Mouse (Mus musculus) left cerebral cortex, adult 9 months (tissue): ENCODE results near the gene Ostf1.

Experiments used
- DNase-seq, 2 experiments: peaks; one replicate each; pipeline ENCODE4 v3.0.0; 2022; ENCODE audit warnings: low spot score in 2 of 2

Gene Ostf1

GRCm38 (mm10) chr19:18646397-18646796 is 14.8 kb upstream of the Ostf1 start:
- no peak for DNase-seq

GRCm38 (mm10) chr19:18644084-18644483 is 12.5 kb upstream of the Ostf1 start:
- DNase-seq, result no peak

- DNase-seq, result no peak
Observed at GRCm38 (mm10) chr19:18643411-18643810, 11.8 kb upstream of the Ostf1 start.

- DNase-seq, result no peak
Observed at GRCm38 (mm10) chr19:18641001-18641400, 9.4 kb upstream of the Ostf1 start.

GRCm38 (mm10) chr19:18639552-18639951 is 7.9 kb upstream of the Ostf1 start:
- DNase-seq, result no peak

GRCm38 (mm10) chr19:18638949-18639348 is 7.3 kb upstream of the Ostf1 start:
- no peak for DNase-seq

- no peak for DNase-seq
Observed at GRCm38 (mm10) chr19:18637954-18638353, 6.3 kb upstream of the Ostf1 start.

GRCm38 (mm10) chr19:18632231-18633185 is 885 bp upstream of the Ostf1 start:
- no peak for DNase-seq

- peak in 1 of 2 experiments; percentile 25 for DNase-seq
Observed at GRCm38 (mm10) chr19:18631161-18631643, 421 bp downstream of the Ostf1 start.

- no peak for DNase-seq
Observed at GRCm38 (mm10) chr19:18630221-18631119, 1.2 kb downstream of the Ostf1 start.

- no peak for DNase-seq
Observed at GRCm38 (mm10) chr19:18629589-18629988, 2.0 kb downstream of the Ostf1 start.

- no peak for DNase-seq
Observed at GRCm38 (mm10) chr19:18623894-18624293, 7.7 kb downstream of the Ostf1 start.

GRCm38 (mm10) chr19:18619691-18620090 is 11.9 kb downstream of the Ostf1 start:
- DNase-seq, result no peak

- no peak for DNase-seq
Observed at GRCm38 (mm10) chr19:18619060-18619459, 12.6 kb downstream of the Ostf1 start.

GRCm38 (mm10) chr19:18617504-18617903 is 14.1 kb downstream of the Ostf1 start:
- no peak for DNase-seq

- DNase-seq, result no peak
Observed at GRCm38 (mm10) chr19:18615680-18616240, 15.9 kb downstream of the Ostf1 start.

GRCm38 (mm10) chr19:18614337-18614736 is 17.3 kb downstream of the Ostf1 start:
- no peak for DNase-seq

- no peak for DNase-seq
Observed at GRCm38 (mm10) chr19:18608975-18609374, 22.6 kb downstream of the Ostf1 start.

GRCm38 (mm10) chr19:18607907-18608306 is 23.7 kb downstream of the Ostf1 start:
- DNase-seq, result no peak

GRCm38 (mm10) chr19:18603011-18603410 is 28.6 kb downstream of the Ostf1 start:
- no peak for DNase-seq

GRCm38 (mm10) chr19:18600611-18601010 is 31.0 kb downstream of the Ostf1 start:
- DNase-seq, result no peak

- DNase-seq, result no peak
Observed at GRCm38 (mm10) chr19:18599650-18600049, 32.0 kb downstream of the Ostf1 start.
